Comparison of ENCODE assay signal across 20 mouse cellular contexts in genomic region chr15:85788633-85789032, GRCm38 (mm10). TPM values are rescaled to one million over a fixed set of nuclear protein-coding genes. Genes with fewer than 3 reads are reported as not detected.
DNase-seq lines count a peak whose midpoint lies in the region; ATAC-seq and TF ChIP-seq lines count a peak whose summit lies in the region.
"Had no signal": no experiment of that assay in that cellular context is flagged by ENCODE, and none has a peak within 500 bp of the region (broad histone marks: within the 10 kb centered on the region; RNA-seq: fewer than 3 reads in every experiment).

No protein-coding gene starts in this region.

- H3K79me2 ChIP-seq in CH12.LX (replicated peaks; ENCODE audit: control insufficient read depth, extremely low read depth, insufficient read depth, poor library complexity, severe bottlenecking), result no peaks in the 10 kb centered on the region

- no peak for TF ChIP-seq CTCF in CH12.LX (conservative IDR thresholded peaks at IDR 0.05 in 1 of 2, IDR thresholded peaks at IDR 0.05 in 1 of 2; ENCODE audit: low read depth in 2 of 2, low read length in 2 of 2)

- TF ChIP-seq POLR2A in CH12.LX (IDR thresholded peaks at IDR 0.05; ENCODE audit: low read depth, low read length), result no peak

- H3K9ac ChIP-seq in heart, embryonic 11.5 days (ENCODE audit: low read depth, low read length), result 0 out of 2 replicates have a peak overlapping the region, but pooled peaks have one; percentile 6
- no peak overlapping the region for H3K9ac ChIP-seq in kidney, embryonic 14.5 days (ENCODE audit: low read depth, low read length)
- peak overlapping the region; percentile 17; the same call in 1 of the 2 replicates for H3K9ac ChIP-seq in CH12.LX (ENCODE audit: insufficient read depth, low read depth)
- H3K9ac ChIP-seq: embryonic facial prominence, embryonic 15.5 days; hindbrain, embryonic 13.5 days had no signal

- no peak for TF ChIP-seq EP300 in CH12.LX (IDR thresholded peaks at IDR 0.05; ENCODE audit: low read length)

- TF ChIP-seq RAD21 in CH12.LX (IDR thresholded peaks at IDR 0.05; ENCODE audit: low read depth, low read length), result no peak

- whole genome bisulfite sequencing in heart, embryonic 11.5 days (ENCODE audit: insufficient replicate concordance), result 75% methylated on average over 16 of the region's 16 CpGs
- 50% methylated on average over 16 of the region's 16 CpGs for whole genome bisulfite sequencing in kidney, embryonic 14.5 days

- no peaks in the 10 kb centered on the region for H3K9me3 ChIP-seq in heart, embryonic 11.5 days (replicated peaks; ENCODE audit: control insufficient read depth, low read length)
- no peaks in the 10 kb centered on the region for H3K9me3 ChIP-seq in kidney, embryonic 14.5 days (ENCODE audit: control insufficient read depth, low read length)
- H3K9me3 ChIP-seq in CH12.LX (replicated peaks; ENCODE audit: low read length), result no peaks in the 10 kb centered on the region
- H3K9me3 ChIP-seq: embryonic facial prominence, embryonic 15.5 days; forebrain, embryonic 10.5 days; G1E; hindbrain, embryonic 13.5 days had no signal

- dilution Hi-C loops in CH12.LX (cut with MboI; ENCODE audit: extremely low pct_ligation_motif_present, extremely low pct_unique_long_range_greater_than_20kb, low sequenced_read_pairs), result no loop called here

- no peak overlapping the region for H3K4me2 ChIP-seq in heart, embryonic 11.5 days
- no peak overlapping the region for H3K4me2 ChIP-seq in kidney, embryonic 14.5 days (replicated peaks; ENCODE audit: low read depth, low read length)
- H3K4me2 ChIP-seq in CH12.LX (ENCODE audit: insufficient read depth, low read depth, poor library complexity, severe bottlenecking), result peak overlapping the region; percentile 57
- H3K4me2 ChIP-seq: embryonic facial prominence, embryonic 15.5 days; hindbrain, embryonic 13.5 days had no signal

- in situ Hi-C loops in CH12.LX (cut with MboI; ENCODE audit: low pct_ligation_motif_present, low pct_unique_long_range_greater_than_20kb, low sequenced_read_pairs), result no loop called here

- intact Hi-C loops in heart, postnatal 25 days (cut with DNase I), result no loop called here

- no peak overlapping the region for H3K27ac ChIP-seq in heart, embryonic 11.5 days (ENCODE audit: low read depth, low read length)
- no peak overlapping the region for H3K27ac ChIP-seq in kidney, embryonic 14.5 days (ENCODE audit: low read depth, low read length)
- H3K27ac ChIP-seq in CH12.LX (ENCODE audit: insufficient read depth, low read depth), result no peak overlapping the region
- H3K27ac ChIP-seq: embryonic facial prominence, embryonic 15.5 days; forebrain, embryonic 10.5 days; hindbrain, embryonic 13.5 days; hindbrain, postnatal 0 days had no signal

- H3K4me3 ChIP-seq in heart, embryonic 11.5 days (ENCODE audit: low read depth, low read length), result no peak overlapping the region
- no peak overlapping the region for H3K4me3 ChIP-seq in kidney, embryonic 14.5 days (ENCODE audit: low read length)
- H3K4me3 ChIP-seq in CH12.LX (replicated peaks in 1 of 3; ENCODE audit: low read depth in 2 of 3, low read length in 2 of 3, poor library complexity in 1 of 3), result peak overlapping the region in 1 of 3 experiments; percentile 35
- H3K4me3 ChIP-seq: embryonic facial prominence, embryonic 15.5 days; erythroblast, embryonic 14.5 days; forebrain, embryonic 10.5 days; hindbrain, embryonic 13.5 days had no signal

- H3K36me3 ChIP-seq in heart, embryonic 11.5 days (ENCODE audit: control insufficient read depth, insufficient read depth, low read length), result no peaks in the 10 kb centered on the region
- no peaks in the 10 kb centered on the region for H3K36me3 ChIP-seq in kidney, embryonic 14.5 days (ENCODE audit: control insufficient read depth, insufficient read depth, low read length)
- no peaks in the 10 kb centered on the region for H3K36me3 ChIP-seq in CH12.LX (replicated peaks in 1 of 2; ENCODE audit: control insufficient read depth in 1 of 2, insufficient read depth in 1 of 2, low read length in 1 of 2)
- H3K36me3 ChIP-seq: embryonic facial prominence, embryonic 15.5 days; forebrain, embryonic 10.5 days; G1E; hindbrain, embryonic 13.5 days had no signal

- H3K27me3 ChIP-seq in heart, embryonic 11.5 days (ENCODE audit: control insufficient read depth, insufficient read depth, low read length), result no peaks in the 10 kb centered on the region; the same call in 1 of the 2 replicates
- H3K27me3 ChIP-seq in kidney, embryonic 14.5 days (ENCODE audit: control insufficient read depth, insufficient read depth, low read length), result no peaks in the 10 kb centered on the region
- peaks cover 38% of the 10 kb centered on the region for H3K27me3 ChIP-seq in CH12.LX (replicated peaks)
- H3K27me3 ChIP-seq: embryonic facial prominence, embryonic 15.5 days; hindbrain, embryonic 13.5 days had no signal

- ATAC-seq in heart, embryonic 11.5 days (replicated peaks; ENCODE audit: insufficient number of reproducible peaks, low FRiP score, low TSS enrichment), result no peak
- ATAC-seq in kidney, embryonic 14.5 days (ENCODE audit: low FRiP score, low TSS enrichment), result no peak
- ATAC-seq: forebrain, embryonic 14.5 days; hindbrain, postnatal 0 days had no signal

- DNase-seq in heart, postnatal 25 days (ENCODE audit: low spot score), result no peak
- peak; percentile 35 to 57 for DNase-seq in kidney, adult 8-10 months
- no peak for DNase-seq in CH12.LX (ENCODE audit: extremely low read depth)
- DNase-seq in kidney, postnatal 25 days, result peak; percentile 36 to 65
- DNase-seq in frontal cortex, postnatal 10 days (ENCODE audit: low spot score in 2 of 2), result no peak
- DNase-seq: adrenal gland, adult 8-10 months; adrenal gland, postnatal 36 days; cerebellum, adult 2 months; cerebellum, postnatal 10 days; gastrocnemius, postnatal 36 days had no signal

- H3K4me1 ChIP-seq in heart, embryonic 11.5 days (ENCODE audit: control insufficient read depth, insufficient read depth, low read length), result peaks cover 3% of the 10 kb centered on the region; the same call in 1 of the 2 replicates
- no peaks in the 10 kb centered on the region for H3K4me1 ChIP-seq in kidney, embryonic 14.5 days (ENCODE audit: control insufficient read depth, insufficient read depth, low read length)
- peaks cover 6% of the 10 kb centered on the region in 2 experiments; a peak in 3 of 4 replicates for H3K4me1 ChIP-seq in CH12.LX (ENCODE audit: control insufficient read depth in 1 of 2, insufficient read depth in 2 of 2)
- H3K4me1 ChIP-seq: embryonic facial prominence, embryonic 15.5 days; forebrain, embryonic 10.5 days; hindbrain, embryonic 13.5 days had no signal

TF ChIP-seq in CH12.LX, 34 proteins besides CTCF, POLR2A, EP300 and RAD21:
- no peak for TF ChIP-seq JUND (conservative IDR thresholded peaks at IDR 0.05; ENCODE audit: low read depth, low read length)
- no peak for TF ChIP-seq TBP (conservative IDR thresholded peaks at IDR 0.05; ENCODE audit: low read depth, low read length)
- TF ChIP-seq MYC (IDR thresholded peaks at IDR 0.05; ENCODE audit: low read depth, low read length), result no peak
- no peak for TF ChIP-seq MXI1 (IDR thresholded peaks at IDR 0.05; ENCODE audit: low read depth, low read length)
- TF ChIP-seq NELFE (IDR thresholded peaks at IDR 0.05; ENCODE audit: low read depth, low read length), result no peak
- TF ChIP-seq USF1 (IDR thresholded peaks at IDR 0.05; ENCODE audit: low read depth, low read length), result no peak
- no peak for TF ChIP-seq PAX5 (IDR thresholded peaks at IDR 0.05; ENCODE audit: low read length)
- no peak for TF ChIP-seq KAT2A (IDR thresholded peaks at IDR 0.05; ENCODE audit: insufficient replicate concordance, low read length)
- TF ChIP-seq E2F4 (IDR thresholded peaks at IDR 0.05; ENCODE audit: insufficient replicate concordance, low read depth, low read length), result no peak
- no peak for TF ChIP-seq MEF2A (IDR thresholded peaks at IDR 0.05; ENCODE audit: borderline replicate concordance, low read depth, low read length)
- no peak for TF ChIP-seq SIN3A (IDR thresholded peaks at IDR 0.05; ENCODE audit: low read length)
- no peak for TF ChIP-seq TCF12 (IDR thresholded peaks at IDR 0.05; ENCODE audit: low read depth, low read length)
- no peak for TF ChIP-seq CHD2 (IDR thresholded peaks at IDR 0.05; ENCODE audit: low read length)
- TF ChIP-seq USF2 (conservative IDR thresholded peaks at IDR 0.05; ENCODE audit: low read depth, low read length), result no peak
- TF ChIP-seq ETS1 (conservative IDR thresholded peaks at IDR 0.05; ENCODE audit: low read depth, low read length), result no peak
- no peak for TF ChIP-seq ZKSCAN1 (IDR thresholded peaks at IDR 0.05; ENCODE audit: borderline replicate concordance, low read depth, low read length)

RNA-seq across cellular contexts. Expression of gene Cdpf1, which starts 22.9 kb away (rescaled TPM):
- 37.1 and 41.5 TPM in 2 replicates for polyA plus RNA-seq in heart, embryonic 11.5 days (2014; fragmentation: Nextera tagmentation; extraction: Ambion mirVana)
- total RNA-seq in heart, postnatal 25 days (2021), result 10 to 100 TPM; 29.6 to 31.8 TPM
- polyA plus RNA-seq in kidney, embryonic 14.5 days (2014; fragmentation: Nextera tagmentation; extraction: Ambion mirVana), result 25.5 and 33.1 TPM in 2 replicates
- total RNA-seq in CH12.LX (2012; rRNA removed) (27.4 and 30.1 TPM in 2 replicates), CH12.LX (2014; rRNA removed) (23.3 and 26.4 TPM in 2 replicates)
- polyA plus RNA-seq in CH12.LX (2012; ENCODE audit: insufficient read length, low read depth), result 18.1 and 20.9 TPM in 2 replicates

RNA-seq across cellular contexts. Expression of gene Pkdrej, which starts 32.9 kb away (rescaled TPM):
- polyA plus RNA-seq in heart, embryonic 11.5 days (2014; fragmentation: Nextera tagmentation; extraction: Ambion mirVana), result 0.14 TPM in 2 replicates
- total RNA-seq in heart, postnatal 25 days (2021), result 1 to 10 TPM; 2.6 to 2.7 TPM
- polyA plus RNA-seq in kidney, embryonic 14.5 days (2014; fragmentation: Nextera tagmentation; extraction: Ambion mirVana), result 0.06 and 0.18 TPM in 2 replicates
- total RNA-seq in CH12.LX (2012; rRNA removed), result not detected in 2 replicates
- total RNA-seq in CH12.LX (2014; rRNA removed), result not detected in 2 replicates
- polyA plus RNA-seq in CH12.LX (2012; ENCODE audit: insufficient read length, low read depth), result not detected in 2 replicates
- total RNA-seq: hematopoietic stem cell, adult 5-6 weeks had no signal
- polyA plus RNA-seq: erythroblast, embryonic 14.5 days; G1E had no signal

RNA-seq across cellular contexts. Expression of gene Ttc38, which starts 43.5 kb away (rescaled TPM):
- 2.7 and 4.0 TPM in 2 replicates for polyA plus RNA-seq in heart, embryonic 11.5 days (2014; fragmentation: Nextera tagmentation; extraction: Ambion mirVana)
- 10 to 100 TPM; 14.8 to 16.5 TPM for total RNA-seq in heart, postnatal 25 days (2021)
- polyA plus RNA-seq in kidney, embryonic 14.5 days (2014; fragmentation: Nextera tagmentation; extraction: Ambion mirVana), result 4.3 and 6.4 TPM in 2 replicates
- 4.2 and 5.8 TPM in 2 replicates for total RNA-seq in CH12.LX (2012; rRNA removed)
- total RNA-seq in CH12.LX (2014; rRNA removed), result 3.3 and 5.1 TPM in 2 replicates
- 4.4 and 5.1 TPM in 2 replicates for polyA plus RNA-seq in CH12.LX (2012; ENCODE audit: insufficient read length, low read depth)

RNA-seq across cellular contexts. Expression of gene Ppara, which starts 53.9 kb away (rescaled TPM):
- 1.7 and 2.8 TPM in 2 replicates for polyA plus RNA-seq in heart, embryonic 11.5 days (2014; fragmentation: Nextera tagmentation; extraction: Ambion mirVana)
- total RNA-seq in heart, postnatal 25 days (2021), result 10 to 100 TPM; 44.7 to 58.8 TPM
- 1.7 and 2.3 TPM in 2 replicates for polyA plus RNA-seq in kidney, embryonic 14.5 days (2014; fragmentation: Nextera tagmentation; extraction: Ambion mirVana)
- total RNA-seq in CH12.LX (2012; rRNA removed) (not detected in 2 replicates), CH12.LX (2014; rRNA removed) (not detected in 2 replicates)
- not detected in 2 replicates for polyA plus RNA-seq in CH12.LX (2012; ENCODE audit: insufficient read length, low read depth)
- total RNA-seq: hematopoietic stem cell, adult 5-6 weeks had no signal
- polyA plus RNA-seq: erythroblast, embryonic 14.5 days; G1E had no signal

Comparison
In these comparisons a context has a peak if more than half of its experiments do, and no peak if none do; other contexts are left out.
1. DNase-seq: peak in kidney, adult 8-10 months (2 of 2) and kidney, postnatal 25 days (2 of 2); none in heart, postnatal 25 days (single experiment), CH12.LX (single experiment) and frontal cortex, postnatal 10 days (0 of 2).